Mouse (Mus musculus) kidney, adult 2 months (tissue): ENCODE data around the gene Ptp4a2.

Source experiments
- CTCF ChIP-seq: fragments of 200-500 bp; conservative IDR thresholded peaks from 2 replicates; pipeline ENCODE4 v1.5.1; 2011; ENCODE audit warnings: low read depth, mild to moderate bottlenecking, control low read depth, low read length, moderate library complexity, mixed read lengths; ENCODE audit not compliant: insufficient read depth, insufficient read length
- POLR2A ChIP-seq: fragments of 200-500 bp; IDR thresholded peaks from one replicate; pipeline ENCODE4 v1.6.1; 2011; ENCODE audit warnings: low read depth, low read length, control low read depth

- no peak for TF ChIP-seq POLR2A
- no peak for TF ChIP-seq CTCF
Measured at GRCm38 (mm10) chr4:129855051-129855970, 44.3 kb downstream of the Ptp4a2 start.
